Mouse (Mus musculus): ENCODE measurements around the gene Duox1.

- TF ChIP-seq CTCF (IDR thresholded peaks at IDR 0.05; ENCODE audit: borderline replicate concordance, insufficient read depth, low read depth, low read length) (no peak), POLR2A (IDR thresholded peaks at IDR 0.05; ENCODE audit: borderline replicate concordance, insufficient read depth, low read length) (no peak)
These were observed 8.5 kb downstream of the Duox1 start for GRCm38 (mm10) chr2:122323960-122324359.
